Mouse (Mus musculus): Measurements from ENCODE around the gene Cort. TPM values are rescaled to one million over a fixed set of nuclear protein-coding genes. Genes with fewer than 3 reads are reported as not detected.
"Not testable (repeated sequence)": the region's sequence is repeated elsewhere in the genome, so short reads cannot be mapped to it uniquely, and the experiment has no call there.

Cort gene
- polyA plus RNA-seq (2015; fragmentation: Nextera tagmentation; extraction: Ambion mirVana): 1.2 and 1.3 TPM in 2 replicates

- no peak within 1 kb of the TSS for H3K9ac ChIP-seq (replicated peaks)
- WGBS: 79% methylated on average over 11 of the region's 11 CpGs
- no peaks in the 10 kb centered on the region for H3K27me3 ChIP-seq
- H3K36me3 ChIP-seq: peaks cover 9% of the 10 kb centered on the region; the same call in 1 of the 2 replicates
- no peak within 1 kb of the TSS for H3K4me2 ChIP-seq (replicated peaks)
- H3K4me3 ChIP-seq: no peak within 1 kb of the TSS
- no peak within 1 kb of the TSS; the same call in 1 of the 2 replicates for H3K27ac ChIP-seq (replicated peaks)
- H3K9me3 ChIP-seq: no peaks in the 10 kb centered on the region
- no peaks in the 10 kb centered on the region for H3K4me1 ChIP-seq
- ATAC-seq (replicated peaks): no peak
Observed at GRCm38 (mm10) chr4:149126663-149127062, at the start of gene Cort. Cort (minus strand) TSS chr4:149126763.

DNA sequence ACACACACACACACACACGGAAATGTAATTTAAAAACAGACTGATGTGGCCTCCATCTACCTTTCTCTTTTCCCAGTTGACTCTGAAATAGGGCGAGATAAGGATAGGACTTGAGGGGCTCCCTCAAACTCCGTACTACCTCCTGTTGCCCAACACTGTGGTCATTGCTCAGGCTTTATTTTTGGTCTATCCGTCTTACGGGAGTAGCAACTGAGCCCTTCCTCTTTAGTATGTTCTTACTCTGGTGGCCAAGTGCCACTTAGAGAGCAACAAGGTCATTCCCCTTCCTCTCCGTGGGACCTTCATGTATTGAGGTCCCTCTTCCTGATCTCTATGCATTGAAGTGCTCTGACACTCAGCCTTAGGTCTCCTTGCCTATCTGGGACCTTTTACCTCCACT is 47.1 kb upstream of the Cort start:
- ATAC-seq (replicated peaks): no peak
- peaks cover 27% of the 10 kb centered on the region for H3K36me3 ChIP-seq
- no peak overlapping the region for H3K27ac ChIP-seq (replicated peaks)

GRCm38 (mm10) chr4:149172666-149173065 is 46.1 kb upstream of the Cort start:
- ATAC-seq (replicated peaks): no peak
- peaks cover 13% of the 10 kb centered on the region for H3K4me1 ChIP-seq
- H3K9ac ChIP-seq (replicated peaks): 0 out of 2 replicates have a peak overlapping the region, but pooled peaks have one; percentile 4
- no peaks in the 10 kb centered on the region for H3K9me3 ChIP-seq
- H3K4me3 ChIP-seq: no peak overlapping the region
- H3K27ac ChIP-seq (replicated peaks): peak overlapping the region; percentile 57
- H3K4me2 ChIP-seq (replicated peaks): no peak overlapping the region
- H3K36me3 ChIP-seq: peaks cover 19% of the 10 kb centered on the region
- no peaks in the 10 kb centered on the region for H3K27me3 ChIP-seq
- 61% methylated on average over 2 of the region's 2 CpGs for WGBS

More for the DNA sequence above, 47.1 kb upstream of the Cort start:
- H3K4me2 ChIP-seq (replicated peaks): no peak overlapping the region
- H3K27me3 ChIP-seq: no peaks in the 10 kb centered on the region
- H3K9me3 ChIP-seq: no peaks in the 10 kb centered on the region
- no peak overlapping the region for H3K4me3 ChIP-seq
- WGBS: 95% methylated on average over 6 of the region's 6 CpGs
- H3K9ac ChIP-seq (replicated peaks): no peak overlapping the region
- peaks cover 13% of the 10 kb centered on the region for H3K4me1 ChIP-seq

DNA sequence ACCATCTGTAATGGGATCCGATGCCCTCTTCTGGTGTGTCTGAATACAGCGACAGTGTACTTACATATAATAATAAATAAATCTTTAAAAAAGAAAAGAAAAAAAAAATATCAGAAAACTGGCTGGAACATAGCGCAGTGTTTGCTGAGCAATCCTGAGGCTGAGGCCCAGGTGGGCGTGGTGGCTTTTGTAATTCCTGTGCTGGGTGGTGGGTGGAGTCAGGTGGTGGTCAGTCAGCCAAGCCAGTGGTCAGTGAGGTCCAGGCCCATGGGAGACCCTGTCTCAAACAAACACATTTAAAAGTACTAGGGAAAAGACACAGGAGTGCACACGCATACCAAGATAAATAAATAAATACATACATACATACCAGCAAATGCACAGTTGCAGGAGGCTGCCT is 45.5 kb upstream of the Cort start:
- no peak overlapping the region for H3K4me3 ChIP-seq
- no peaks in the 10 kb centered on the region for H3K9me3 ChIP-seq
- no peak overlapping the region for H3K4me2 ChIP-seq (replicated peaks)
- WGBS: 95% methylated on average over 5 of the region's 5 CpGs
- H3K36me3 ChIP-seq: peaks cover 15% of the 10 kb centered on the region
- H3K4me1 ChIP-seq: peaks cover 16% of the 10 kb centered on the region
- no peaks in the 10 kb centered on the region for H3K27me3 ChIP-seq
- no peak for ATAC-seq (replicated peaks)
- H3K27ac ChIP-seq (replicated peaks): peak overlapping the region; percentile 57
- H3K9ac ChIP-seq (replicated peaks): no peak overlapping the region

DNA sequence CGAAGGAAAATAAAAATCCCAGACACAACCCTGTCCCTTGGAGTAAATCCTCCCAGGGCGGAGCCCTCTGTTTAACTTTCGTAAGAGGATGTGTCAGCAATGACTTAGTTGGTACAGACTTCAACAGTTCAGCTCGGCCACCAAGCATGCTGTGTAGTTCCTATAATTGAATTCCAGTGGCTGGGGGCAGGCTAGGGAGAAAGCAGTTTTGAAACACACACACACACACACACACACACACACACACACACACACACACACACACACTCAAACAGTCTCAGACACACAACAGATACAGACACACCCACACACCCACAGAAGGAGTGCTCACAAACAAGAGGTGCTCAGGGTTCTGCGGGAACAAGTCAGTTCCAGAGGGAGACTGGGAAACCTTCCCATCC is 45.0 kb upstream of the Cort start:
- 82% methylated on average over 5 of the region's 5 CpGs for WGBS
- Histone ChIP-seq H3K36me3 (peaks cover 11% of the 10 kb centered on the region), H3K27ac (replicated peaks) (no peak overlapping the region), H3K9me3 (no peaks in the 10 kb centered on the region), H3K4me3 (no peak overlapping the region), H3K4me1 (peaks cover 18% of the 10 kb centered on the region), H3K27me3 (no peaks in the 10 kb centered on the region), H3K9ac (replicated peaks) (no peak overlapping the region), H3K4me2 (replicated peaks) (no peak overlapping the region)
- ATAC-seq (replicated peaks): no peak

- H3K27ac ChIP-seq (replicated peaks): no peak overlapping the region
- no peak overlapping the region for H3K4me3 ChIP-seq
- peaks cover 4% of the 10 kb centered on the region; the same call in 1 of the 2 replicates for H3K36me3 ChIP-seq
- no peak overlapping the region for H3K4me2 ChIP-seq (replicated peaks)
- H3K27me3 ChIP-seq: no peaks in the 10 kb centered on the region
- 70% methylated on average over 7 of the region's 7 CpGs for WGBS
- no peaks in the 10 kb centered on the region for H3K9me3 ChIP-seq
- no peak for ATAC-seq (replicated peaks)
- H3K9ac ChIP-seq (replicated peaks): no peak overlapping the region
- peaks cover 25% of the 10 kb centered on the region for H3K4me1 ChIP-seq
Observed at GRCm38 (mm10) chr4:149170394-149170931, 43.9 kb upstream of the Cort start.

GRCm38 (mm10) chr4:149169926-149170325 is 43.4 kb upstream of the Cort start:
- H3K4me3 ChIP-seq; H3K36me3 ChIP-seq; H3K9ac ChIP-seq (replicated peaks); ATAC-seq (replicated peaks); H3K27ac ChIP-seq (replicated peaks); H3K9me3 ChIP-seq; H3K27me3 ChIP-seq; H3K4me2 ChIP-seq (replicated peaks): not testable (repeated sequence)
- 73% methylated on average over 8 of the region's 8 CpGs for WGBS
- H3K4me1 ChIP-seq: peaks cover 30% of the 10 kb centered on the region

- peaks cover 29% of the 10 kb centered on the region for H3K4me1 ChIP-seq
- no peak for ATAC-seq (replicated peaks)
- H3K27me3 ChIP-seq: no peaks in the 10 kb centered on the region
- no peak overlapping the region for H3K4me3 ChIP-seq
- 73% methylated on average over 2 of the region's 2 CpGs for whole genome bisulfite sequencing
- no peak overlapping the region for H3K27ac ChIP-seq (replicated peaks)
- no peak overlapping the region for H3K9ac ChIP-seq (replicated peaks)
- no peak overlapping the region for H3K4me2 ChIP-seq (replicated peaks)
- no peaks in the 10 kb centered on the region for H3K9me3 ChIP-seq
- 0 out of 2 replicates have a peak, but pooled peaks cover under 1% of the 10 kb centered on the region for H3K36me3 ChIP-seq
Observed at GRCm38 (mm10) chr4:149168016-149168415, 41.5 kb upstream of the Cort start.

DNA sequence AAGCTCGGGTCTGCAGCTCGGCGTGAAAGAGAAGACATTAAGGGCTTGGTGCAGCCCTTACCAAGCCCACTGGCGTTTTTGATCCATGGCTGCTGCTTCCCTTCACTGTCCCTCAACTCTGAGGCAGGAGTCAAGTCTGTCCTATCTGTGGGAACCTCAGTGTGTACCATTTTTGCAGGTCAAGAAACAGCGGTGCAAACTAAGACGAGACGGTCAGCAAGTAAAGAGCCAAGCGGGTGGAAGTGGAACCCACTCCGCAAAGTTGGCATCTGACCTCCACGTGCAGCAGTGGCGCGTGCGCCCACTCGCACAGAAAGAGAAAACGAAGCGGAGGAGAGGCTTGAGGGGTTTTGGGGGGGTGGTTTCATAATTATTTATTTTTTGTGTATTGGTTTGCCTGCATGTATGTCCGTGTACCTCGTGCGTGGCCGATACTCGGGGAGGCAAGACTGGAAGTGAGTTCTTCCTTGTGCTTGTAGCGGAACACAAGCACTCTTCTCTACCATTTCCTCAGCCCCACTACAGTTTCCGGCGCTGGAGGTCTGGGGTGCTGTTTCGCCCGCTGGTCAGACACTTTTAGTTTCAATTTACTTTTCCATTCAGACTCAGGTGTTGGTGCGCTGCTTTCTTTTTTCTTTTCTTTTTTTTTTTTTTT is 40.5 kb upstream of the Cort start:
- Histone ChIP-seq H3K4me2 (replicated peaks) (peak overlapping the region; percentile 98), H3K9ac (replicated peaks) (peak overlapping the region; percentile 47), H3K4me3 (peak overlapping the region; percentile 93), H3K27me3 (no peaks in the 10 kb centered on the region), H3K27ac (replicated peaks) (peak overlapping the region; percentile 66), H3K36me3 (peaks cover 7% of the 10 kb centered on the region; the same call in 1 of the 2 replicates), H3K4me1 (peaks cover 19% of the 10 kb centered on the region), H3K9me3 (no peaks in the 10 kb centered on the region)
- ATAC-seq (replicated peaks): peak; percentile 66
- 3% methylated on average over 27 of the region's 27 CpGs for WGBS

- ATAC-seq (replicated peaks): peak; percentile 100
- Histone ChIP-seq H3K4me1 (peaks cover 19% of the 10 kb centered on the region), H3K27me3 (no peaks in the 10 kb centered on the region), H3K4me3 (peak within 1 kb of the TSS; percentile 93), H3K27ac (replicated peaks) (peak within 1 kb of the TSS; percentile 66), H3K9ac (replicated peaks) (peak within 1 kb of the TSS; percentile 84), H3K4me2 (replicated peaks) (peak within 1 kb of the TSS; percentile 98), H3K36me3 (peaks cover 10% of the 10 kb centered on the region), H3K9me3 (no peaks in the 10 kb centered on the region)
- under 1% methylated on average over 59 of the region's 59 CpGs for WGBS
Observed at GRCm38 (mm10) chr4:149166215-149166946, 39.8 kb upstream of the Cort start, which contains the start of gene Pgd. Pgd (minus strand) TSS chr4:149166771.

DNA sequence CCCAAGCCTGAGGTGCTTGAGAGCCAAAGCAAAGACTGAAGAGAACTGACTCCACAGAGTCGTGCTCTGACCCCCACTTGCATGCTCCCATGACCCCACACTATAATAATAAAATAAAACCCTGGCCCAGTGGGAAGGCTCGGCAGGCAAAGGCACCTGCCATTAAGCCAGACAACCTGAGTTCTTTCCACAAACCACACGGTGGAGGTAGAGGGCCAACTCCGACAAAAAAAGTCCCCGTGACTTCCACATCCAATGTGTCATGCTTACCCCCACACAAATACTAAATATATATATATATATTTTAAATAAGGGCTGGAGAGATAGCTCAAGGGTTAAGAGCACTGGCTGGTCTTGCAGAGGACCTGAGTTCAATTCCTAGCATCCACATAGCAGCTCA is 37.6 kb upstream of the Cort start:
- no peak for ATAC-seq (replicated peaks)
- Histone ChIP-seq H3K9ac (replicated peaks) (no peak overlapping the region), H3K9me3 (no peaks in the 10 kb centered on the region), H3K27ac (replicated peaks) (no peak overlapping the region), H3K27me3 (no peaks in the 10 kb centered on the region), H3K4me1 (peaks cover 19% of the 10 kb centered on the region), H3K36me3 (peaks cover 25% of the 10 kb centered on the region), H3K4me2 (replicated peaks) (no peak overlapping the region), H3K4me3 (no peak overlapping the region)
- 75% methylated on average over 5 of the region's 5 CpGs for WGBS

- Histone ChIP-seq H3K36me3 (peaks cover 31% of the 10 kb centered on the region), H3K27ac (replicated peaks) (no peak overlapping the region), H3K4me1 (peaks cover 19% of the 10 kb centered on the region), H3K9ac (replicated peaks) (no peak overlapping the region), H3K4me2 (replicated peaks) (no peak overlapping the region), H3K27me3 (no peaks in the 10 kb centered on the region), H3K4me3 (no peak overlapping the region), H3K9me3 (no peaks in the 10 kb centered on the region)
- WGBS: 35% methylated on average over 1 of the region's 1 CpGs
- no peak for ATAC-seq (replicated peaks)
Observed at GRCm38 (mm10) chr4:149163196-149163595, 36.6 kb upstream of the Cort start.

Measured in forebrain, embryonic 15.5 days (tissue).